Mouse (Mus musculus) embryonic facial prominence, embryonic 11.5 days (tissue): ENCODE measurements around the gene Rabep2. TPM values are rescaled to one million over a fixed set of nuclear protein-coding genes. Genes with fewer than 3 reads are reported as not detected.

Experiments
- ATAC-seq: fragments of 200-750 bp; cut with Nextera tagmentation; replicated peaks from 2 replicates; pipeline ENCODE4 v1.8.0; 2017; ENCODE audit warnings: low read depth; ENCODE audit not compliant: insufficient number of reproducible peaks, low FRiP score, low TSS enrichment
- DNase-seq: peaks from one replicate; pipeline ENCODE4 v3.0.0-alpha.2; 2015; ENCODE audit warnings: low spot score
- H3K27ac ChIP-seq: fragments of 300-500 bp; sonication (generic); replicated peaks from 2 replicates; pipeline ENCODE4 v1.5.1; 2014; ENCODE audit warnings: mild to moderate bottlenecking, low read depth, low read length, control low read depth
- H3K27me3 ChIP-seq: fragments of 300-500 bp; sonication (generic); 2 replicates; pipeline ENCODE4 v1.6.1; 2014; ENCODE audit warnings: mild to moderate bottlenecking, low read length, moderate library complexity, mixed read lengths; ENCODE audit not compliant: control insufficient read depth, insufficient read depth
- H3K36me3 ChIP-seq: fragments of 300-500 bp; sonication (generic); replicated peaks from 2 replicates; pipeline ENCODE4 v1.6.1; 2014; ENCODE audit warnings: low read depth, mild to moderate bottlenecking, low read length, moderate library complexity, mixed read lengths; ENCODE audit not compliant: control insufficient read depth, insufficient read depth
- H3K4me1 ChIP-seq: fragments of 300-500 bp; sonication (generic); 2 replicates; pipeline ENCODE4 v1.6.1; 2014; ENCODE audit warnings: low read length, mixed read lengths; ENCODE audit not compliant: control insufficient read depth, insufficient read depth
- H3K4me2 ChIP-seq: fragments of 300-500 bp; sonication (generic); 2 replicates; pipeline ENCODE4 v1.6.1; 2014; ENCODE audit warnings: low read depth, mild to moderate bottlenecking, control low read depth, low read length, moderate library complexity
- H3K4me3 ChIP-seq: fragments of 300-500 bp; sonication (generic); 2 replicates; pipeline ENCODE4 v1.5.1; 2014; ENCODE audit warnings: low read depth, low read length, control low read depth
- H3K9ac ChIP-seq: fragments of 300-500 bp; sonication (generic); replicated peaks from 2 replicates; pipeline ENCODE4 v1.6.1; 2014; ENCODE audit warnings: mild to moderate bottlenecking, control low read depth, low read length
- H3K9me3 ChIP-seq: fragments of 300-500 bp; sonication (generic); replicated peaks from 2 replicates; pipeline ENCODE4 v1.6.1; 2016; ENCODE audit warnings: mild to moderate bottlenecking, low read length, inconsistent platforms, mixed read lengths; ENCODE audit not compliant: control insufficient read depth
- WGBS: fragments of 180-500 bp; shearing (Covaris S2); extraction: QIAGEN DNeasy Blood & Tissue Kit; methylation state at CpG from one replicate; pipeline ENCODE4 v1.1.7; 2014; 5-methylcytosine and 5-hydroxymethylcytosine counted together
- polyA plus RNA-seq: library from polyadenylated mRNA; unstranded; fragments of >200 nt; fragmentation: Nextera tagmentation; extraction: Ambion mirVana; gene quantifications from 2 replicates; pipeline ENCODE4 v1.2.1, GENCODE M21; 2014

Gene Rabep2
- polyA plus RNA-seq, 1 experiment from 2014 or later: 18.6 TPM

- Histone ChIP-seq H3K36me3 (peaks cover 3% of the 10 kb centered on the region; the same call in 1 of the 2 replicates), H3K27me3 (no peaks in the 10 kb centered on the region), H3K9ac (no peak overlapping the region), H3K4me3 (no peak overlapping the region), H3K9me3 (no peaks in the 10 kb centered on the region), H3K27ac (no peak overlapping the region), H3K4me2 (no peak overlapping the region), H3K4me1 (no peaks in the 10 kb centered on the region)
- ATAC-seq (no peak), DNase-seq (no peak)
- 93% methylated on average over 16 of the region's 16 CpGs for WGBS
Measured at GRCm38 (mm10) chr7:126472713-126473112, 44.2 kb downstream of the Rabep2 start.

DNA sequence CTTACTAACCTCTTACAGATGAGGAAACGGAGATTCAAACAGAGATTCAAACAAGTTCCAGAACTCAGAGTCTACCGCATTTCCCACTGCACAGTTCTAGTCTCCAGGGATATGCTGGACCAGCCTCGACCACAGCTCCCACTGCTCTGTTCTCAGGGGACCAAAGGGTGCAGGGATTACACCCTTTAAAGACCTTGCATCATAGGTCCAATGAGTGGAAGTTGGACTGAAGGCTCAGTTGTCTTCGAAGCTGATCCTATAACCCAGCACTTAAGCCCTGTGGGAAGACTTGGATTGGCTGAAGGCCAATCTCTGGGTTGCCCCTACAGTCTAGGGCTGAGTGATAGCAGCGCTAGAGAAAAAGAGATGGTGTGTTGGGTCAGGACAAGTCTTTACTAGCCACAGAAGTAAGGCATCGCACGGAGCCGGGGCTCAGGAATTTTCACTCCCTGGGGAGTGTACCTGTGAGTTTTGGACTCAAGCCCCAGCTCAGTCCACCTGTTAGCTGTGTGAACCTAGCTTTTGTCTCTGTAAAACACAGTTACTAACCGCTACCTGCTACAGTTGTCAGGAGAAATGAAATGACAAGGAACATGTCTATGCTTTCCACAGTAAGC, 45.0 kb downstream of the Rabep2 start:
- WGBS: 87% methylated on average over 9 of the region's 9 CpGs
- Histone ChIP-seq H3K27ac (no peak overlapping the region), H3K9ac (no peak overlapping the region), H3K9me3 (no peaks in the 10 kb centered on the region), H3K4me2 (peak overlapping the region; percentile 84), H3K4me3 (peak overlapping the region; percentile 87), H3K36me3 (no peaks in the 10 kb centered on the region; the same call in 1 of the 2 replicates), H3K27me3 (no peaks in the 10 kb centered on the region), H3K4me1 (no peaks in the 10 kb centered on the region)
- ATAC-seq: no peak
- DNase-seq: no peak

- 2% methylated on average over 25 of the region's 27 CpGs for WGBS
Measured at GRCm38 (mm10) chr7:126474486-126474955, 46.0 kb downstream of the Rabep2 start.

GRCm38 (mm10) chr7:126474993-126475581, 46.5 kb downstream of the Rabep2 start, which contains the start of gene Sh2b1:
Gene Sh2b1 (minus strand): TSS chr7:126475424.
- WGBS: under 1% methylated on average over 49 of the region's 53 CpGs
- DNase-seq: peak; percentile 93
- Histone ChIP-seq H3K9ac (peak within 1 kb of the TSS; percentile 92), H3K4me3 (peak within 1 kb of the TSS; percentile 87), H3K4me1 (no peaks in the 10 kb centered on the region), H3K27me3 (no peaks in the 10 kb centered on the region), H3K36me3 (no peaks in the 10 kb centered on the region), H3K9me3 (no peaks in the 10 kb centered on the region), H3K27ac (peak within 1 kb of the TSS; percentile 77), H3K4me2 (peak within 1 kb of the TSS; percentile 84)
- peak; percentile 87 for ATAC-seq

More at GRCm38 (mm10) chr7:126474486-126474955, 46.0 kb downstream of the Rabep2 start:
- DNase-seq (no peak), ATAC-seq (peak; percentile 66)
- Histone ChIP-seq H3K36me3 (no peaks in the 10 kb centered on the region), H3K9me3 (no peaks in the 10 kb centered on the region), H3K4me3 (peak overlapping the region; percentile 87), H3K4me2 (peak overlapping the region; percentile 84), H3K9ac (peak overlapping the region; percentile 92), H3K27ac (peak overlapping the region; percentile 77; the same call in 1 of the 2 replicates), H3K27me3 (no peaks in the 10 kb centered on the region), H3K4me1 (no peaks in the 10 kb centered on the region)

- Histone ChIP-seq H3K4me1 (no peaks in the 10 kb centered on the region; the same call in 1 of the 2 replicates), H3K4me3 (no peak overlapping the region), H3K36me3 (no peaks in the 10 kb centered on the region), H3K9ac (no peak overlapping the region), H3K4me2 (no peak overlapping the region), H3K9me3 (no peaks in the 10 kb centered on the region), H3K27me3 (no peaks in the 10 kb centered on the region), H3K27ac (no peak overlapping the region)
- DNase-seq: peak; percentile 72
- no peak for ATAC-seq
- WGBS: 24% methylated on average over 5 of the region's 5 CpGs
Measured at GRCm38 (mm10) chr7:126481699-126482098, 53.1 kb downstream of the Rabep2 start.

DNA sequence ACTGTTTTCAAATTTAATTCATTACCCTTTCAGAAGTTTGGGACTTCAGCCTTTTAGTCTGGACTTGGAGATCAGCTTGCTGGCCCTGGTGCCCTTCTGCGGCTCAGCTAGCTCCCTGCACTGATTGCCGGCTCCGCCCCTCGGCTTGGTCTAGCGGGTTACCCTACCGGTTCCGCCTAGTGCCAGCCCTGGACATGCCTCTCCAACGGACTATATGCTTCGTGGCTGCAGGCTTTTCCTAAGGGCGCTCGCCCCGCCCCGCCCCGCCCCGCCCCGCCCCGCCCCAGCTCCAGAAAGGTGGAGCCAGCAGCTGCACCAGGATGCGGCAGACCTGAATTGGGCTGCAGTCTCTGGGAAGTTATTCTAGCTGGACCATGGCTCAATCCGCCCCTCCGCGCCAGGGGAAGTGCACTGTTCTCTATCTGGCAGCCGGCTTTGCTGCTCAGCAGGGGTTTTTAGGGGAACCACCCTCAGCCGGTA, 53.9 kb downstream of the Rabep2 start:
- WGBS: under 1% methylated on average over 23 of the region's 23 CpGs
- H3K4me2 ChIP-seq: peak overlapping the region; percentile 55
- H3K9ac ChIP-seq: peak overlapping the region; percentile 57
- no peaks in the 10 kb centered on the region for H3K9me3 ChIP-seq
- no peaks in the 10 kb centered on the region for H3K36me3 ChIP-seq
- H3K4me1 ChIP-seq: no peaks in the 10 kb centered on the region; the same call in 1 of the 2 replicates
- DNase-seq (peak; percentile 86), ATAC-seq (peak; percentile 85)
- peak overlapping the region; percentile 21 for H3K4me3 ChIP-seq
- H3K27me3 ChIP-seq: no peaks in the 10 kb centered on the region
- 0 out of 2 replicates have a peak overlapping the region, but pooled peaks have one; percentile 35 for H3K27ac ChIP-seq

DNA sequence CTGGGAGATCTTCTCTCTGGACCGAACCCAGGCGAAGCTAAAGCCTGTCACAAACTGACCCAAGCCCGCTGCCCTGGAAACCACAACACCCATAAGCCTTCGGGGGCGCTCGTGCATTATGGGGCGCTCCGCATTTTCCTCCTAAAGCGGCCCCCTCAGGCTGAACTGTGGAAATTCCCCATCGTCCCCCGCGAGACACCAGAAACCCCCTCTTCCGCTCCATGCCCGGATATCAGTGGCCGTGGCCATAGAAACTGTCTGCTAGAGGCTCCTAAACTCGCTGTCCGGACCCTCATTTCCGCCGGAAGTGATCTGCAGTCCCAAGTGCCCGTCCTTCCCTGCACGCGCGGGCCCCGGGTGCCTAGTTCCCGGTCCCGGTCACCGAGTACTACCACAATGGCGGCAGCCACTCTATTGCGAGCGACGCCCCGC, 58.5 kb downstream of the Rabep2 start, which contains the start of gene Tufm:
TSS of gene Tufm (plus strand) at position 310 of the 432 bp plus-strand sequence.
- H3K4me1 ChIP-seq: no peaks in the 10 kb centered on the region; the same call in 1 of the 2 replicates
- peak within 1 kb of the TSS; percentile 38; the same call in 1 of the 2 replicates for H3K27ac ChIP-seq
- no peaks in the 10 kb centered on the region for H3K9me3 ChIP-seq
- peak within 1 kb of the TSS; percentile 88 for H3K4me2 ChIP-seq
- peak; percentile 99 for DNase-seq
- peak within 1 kb of the TSS; percentile 59 for H3K4me3 ChIP-seq
- WGBS: under 1% methylated on average over 32 of the region's 32 CpGs
- peaks cover 4% of the 10 kb centered on the region for H3K36me3 ChIP-seq
- peak within 1 kb of the TSS; percentile 74 for H3K9ac ChIP-seq
- ATAC-seq: peak; percentile 90
- H3K27me3 ChIP-seq: no peaks in the 10 kb centered on the region
